Mouse (Mus musculus) embryonic facial prominence, embryonic 11.5 days (tissue): ENCODE measurements around the gene Hdac5. TPM values are rescaled to one million over a fixed set of nuclear protein-coding genes. Genes with fewer than 3 reads are reported as not detected.

Experiments used
- ATAC-seq: fragments of 200-750 bp; cut with Nextera tagmentation; replicated peaks from 2 replicates; pipeline ENCODE4 v1.8.0; 2017; ENCODE audit warnings: low read depth; ENCODE audit not compliant: insufficient number of reproducible peaks, low FRiP score, low TSS enrichment
- DNase-seq: peaks from one replicate; pipeline ENCODE4 v3.0.0-alpha.2; 2015; ENCODE audit warnings: low spot score
- H3K27ac ChIP-seq: fragments of 300-500 bp; sonication (generic); replicated peaks from 2 replicates; pipeline ENCODE4 v1.5.1; 2014; ENCODE audit warnings: mild to moderate bottlenecking, low read depth, low read length, control low read depth
- H3K27me3 ChIP-seq: fragments of 300-500 bp; sonication (generic); 2 replicates; pipeline ENCODE4 v1.6.1; 2014; ENCODE audit warnings: mild to moderate bottlenecking, low read length, moderate library complexity, mixed read lengths; ENCODE audit not compliant: control insufficient read depth, insufficient read depth
- H3K36me3 ChIP-seq: fragments of 300-500 bp; sonication (generic); replicated peaks from 2 replicates; pipeline ENCODE4 v1.6.1; 2014; ENCODE audit warnings: low read depth, mild to moderate bottlenecking, low read length, moderate library complexity, mixed read lengths; ENCODE audit not compliant: control insufficient read depth, insufficient read depth
- H3K4me1 ChIP-seq: fragments of 300-500 bp; sonication (generic); 2 replicates; pipeline ENCODE4 v1.6.1; 2014; ENCODE audit warnings: low read length, mixed read lengths; ENCODE audit not compliant: control insufficient read depth, insufficient read depth
- H3K4me2 ChIP-seq: fragments of 300-500 bp; sonication (generic); 2 replicates; pipeline ENCODE4 v1.6.1; 2014; ENCODE audit warnings: low read depth, mild to moderate bottlenecking, control low read depth, low read length, moderate library complexity
- H3K4me3 ChIP-seq: fragments of 300-500 bp; sonication (generic); 2 replicates; pipeline ENCODE4 v1.5.1; 2014; ENCODE audit warnings: low read depth, low read length, control low read depth
- H3K9ac ChIP-seq: fragments of 300-500 bp; sonication (generic); replicated peaks from 2 replicates; pipeline ENCODE4 v1.6.1; 2014; ENCODE audit warnings: mild to moderate bottlenecking, control low read depth, low read length
- H3K9me3 ChIP-seq: fragments of 300-500 bp; sonication (generic); replicated peaks from 2 replicates; pipeline ENCODE4 v1.6.1; 2016; ENCODE audit warnings: mild to moderate bottlenecking, low read length, inconsistent platforms, mixed read lengths; ENCODE audit not compliant: control insufficient read depth
- WGBS: fragments of 180-500 bp; shearing (Covaris S2); extraction: QIAGEN DNeasy Blood & Tissue Kit; methylation state at CpG from one replicate; pipeline ENCODE4 v1.1.7; 2014; 5-methylcytosine and 5-hydroxymethylcytosine counted together
- polyA plus RNA-seq: library from polyadenylated mRNA; unstranded; fragments of >200 nt; fragmentation: Nextera tagmentation; extraction: Ambion mirVana; gene quantifications from 2 replicates; pipeline ENCODE4 v1.2.1, GENCODE M21; 2014

Hdac5 gene
- polyA plus RNA-seq, 1 experiment from 2014 or later, result 21.9 TPM

DNA sequence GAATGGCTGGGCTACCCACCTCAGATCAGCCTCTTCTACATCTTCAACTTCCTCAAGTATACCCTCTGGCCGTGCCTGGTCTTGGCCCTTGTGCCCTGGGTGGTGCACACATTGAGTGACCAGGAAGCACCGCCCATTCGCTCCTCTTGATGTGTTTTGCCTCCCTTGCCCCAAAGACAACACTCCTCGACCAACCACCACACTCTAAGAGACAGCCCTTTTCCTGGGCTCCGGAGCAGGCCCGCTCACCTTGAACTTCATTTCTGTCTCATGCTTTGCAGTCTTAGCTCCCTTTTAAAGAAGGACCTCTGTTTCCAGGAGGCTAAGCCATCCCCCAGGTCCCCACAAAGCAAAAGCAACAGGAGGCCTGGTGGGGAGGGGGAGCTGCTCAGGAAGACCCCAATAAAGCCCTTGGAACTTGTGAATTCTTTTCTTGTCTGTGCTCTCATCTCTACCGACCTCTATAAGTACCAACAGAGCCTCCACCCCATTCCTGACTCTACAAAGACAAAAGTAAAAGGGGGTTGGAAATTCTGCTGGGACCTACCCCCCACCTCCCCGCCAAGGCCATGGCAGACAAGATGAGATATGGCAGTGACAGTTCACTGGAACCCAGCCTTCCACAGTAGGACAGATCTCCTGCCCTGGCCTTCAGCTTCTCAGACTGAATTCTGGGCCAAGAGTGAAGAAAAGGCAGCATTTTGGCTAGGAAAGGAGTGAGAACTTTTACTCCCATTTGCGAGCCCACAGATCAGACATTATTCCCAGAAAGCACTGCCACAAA is 36.1 kb downstream of the Hdac5 start:
- ATAC-seq (no peak), DNase-seq (no peak)
- no peak overlapping the region for H3K27ac ChIP-seq
- H3K4me3 ChIP-seq, result no peak overlapping the region
- no peaks in the 10 kb centered on the region for H3K9me3 ChIP-seq
- H3K9ac ChIP-seq, result no peak overlapping the region
- no peaks in the 10 kb centered on the region for H3K27me3 ChIP-seq
- WGBS, result 84% methylated on average over 9 of the region's 9 CpGs
- peaks cover 3% of the 10 kb centered on the region for H3K36me3 ChIP-seq
- no peaks in the 10 kb centered on the region for H3K4me1 ChIP-seq
- H3K4me2 ChIP-seq, result no peak overlapping the region

DNA sequence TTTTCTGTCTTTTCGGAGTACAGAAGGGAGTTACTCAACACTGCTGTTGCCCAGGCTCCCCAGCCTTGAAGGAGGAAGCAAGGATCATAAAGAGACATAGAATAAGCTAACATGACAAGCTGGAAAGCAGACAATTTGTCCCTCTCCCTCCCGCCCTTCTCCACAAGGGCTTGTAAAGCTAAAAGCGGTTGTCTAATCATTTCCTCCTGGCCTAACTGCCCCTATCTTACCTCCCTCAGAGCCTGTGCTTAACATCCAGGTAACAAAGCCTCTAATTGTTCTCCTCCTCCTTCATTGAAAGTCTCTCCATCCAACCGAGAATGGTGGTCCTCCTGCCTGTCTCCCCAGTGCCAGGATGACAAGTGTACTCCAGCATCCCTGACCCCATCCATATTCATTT is 39.1 kb downstream of the Hdac5 start:
- DNase-seq (no peak), ATAC-seq (no peak)
- Histone ChIP-seq H3K9ac (0 out of 2 replicates have a peak overlapping the region, but pooled peaks have one; percentile 23), H3K9me3 (no peaks in the 10 kb centered on the region), H3K4me3 (no peak overlapping the region), H3K4me2 (peak overlapping the region; percentile 73), H3K36me3 (peaks cover 1% of the 10 kb centered on the region), H3K27me3 (no peaks in the 10 kb centered on the region), H3K4me1 (no peaks in the 10 kb centered on the region), H3K27ac (no peak overlapping the region)
- 48% methylated on average over 4 of the region's 4 CpGs for WGBS

DNA sequence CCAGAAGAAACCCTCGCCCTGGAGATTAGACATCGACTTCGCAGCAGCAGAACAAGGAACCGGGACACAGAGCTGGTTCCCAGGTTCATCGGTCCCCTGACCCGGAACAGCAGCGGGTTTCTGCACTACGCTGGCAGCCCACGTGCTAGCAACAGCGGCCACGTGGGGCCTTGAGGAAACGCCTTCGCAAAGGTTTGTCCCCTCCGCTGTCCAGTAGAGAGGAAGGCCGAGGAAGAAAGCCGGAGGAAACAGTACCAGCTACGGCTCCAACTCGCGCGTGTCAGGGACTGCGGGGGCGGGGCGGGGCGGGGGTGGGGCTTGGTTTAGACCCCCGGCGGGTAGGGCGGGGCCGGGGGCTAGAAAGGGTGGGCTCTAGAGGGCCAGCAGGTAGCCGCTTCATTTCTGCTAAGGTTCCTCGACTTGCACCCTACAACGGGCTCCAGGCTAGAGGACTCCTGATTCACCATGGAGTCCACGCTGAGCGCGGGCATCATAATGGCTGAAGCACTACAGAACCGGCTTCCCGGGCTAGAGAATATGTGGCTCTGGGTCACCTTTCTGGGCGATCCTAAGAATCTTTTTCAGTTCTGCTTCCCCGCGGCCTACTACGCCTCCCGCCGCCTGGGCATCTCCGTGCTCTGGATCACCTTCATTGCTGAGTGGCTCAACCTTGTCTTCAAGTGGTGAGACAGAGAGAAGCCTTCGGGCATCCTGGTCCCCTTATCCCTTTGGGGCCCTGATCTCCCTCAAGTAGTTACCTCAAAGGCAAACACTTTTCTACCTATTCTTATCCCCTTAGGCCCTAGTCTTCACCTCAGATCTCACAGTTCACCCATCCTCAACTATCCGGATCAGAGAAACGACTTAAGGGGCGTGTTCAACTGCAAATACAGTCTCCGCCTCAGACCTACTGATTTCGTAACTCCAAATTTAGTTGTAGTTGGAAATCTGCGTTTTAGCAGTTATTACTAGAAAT is 40.2 kb downstream of the Hdac5 start, which contains the start of gene G6pc3:
G6pc3 (plus strand) TSS at position 160 of the 976 bp plus-strand sequence.
- Histone ChIP-seq H3K9ac (peak within 1 kb of the TSS; percentile 71), H3K27ac (no peak within 1 kb of the TSS), H3K36me3 (no peaks in the 10 kb centered on the region; the same call in none of the 2 replicates), H3K9me3 (no peaks in the 10 kb centered on the region), H3K4me1 (no peaks in the 10 kb centered on the region), H3K27me3 (no peaks in the 10 kb centered on the region), H3K4me3 (peak within 1 kb of the TSS; percentile 55), H3K4me2 (peak within 1 kb of the TSS; percentile 73)
- WGBS, result 3% methylated on average over 50 of the region's 50 CpGs
- peak; percentile 94 for DNase-seq
- peak; percentile 90 for ATAC-seq

DNA sequence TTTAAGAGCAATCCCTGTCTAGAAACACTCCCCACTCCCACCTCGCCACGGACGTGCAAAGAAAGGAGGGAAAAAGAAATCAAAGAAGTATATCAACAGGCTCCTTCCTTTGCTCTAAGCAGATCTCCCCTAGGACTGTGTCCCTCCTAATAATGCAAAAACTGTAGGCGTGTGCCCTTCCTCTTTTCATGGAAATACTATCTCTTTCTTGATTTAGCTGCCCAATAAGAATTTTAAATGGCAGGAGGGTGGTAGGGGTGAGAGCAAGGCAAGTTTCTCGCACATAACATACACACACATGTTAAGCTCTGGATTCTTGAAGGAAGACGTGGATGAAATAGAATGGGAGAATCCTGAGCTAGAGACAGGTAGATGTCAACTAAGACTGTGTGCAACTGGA is 41.0 kb downstream of the Hdac5 start:
- H3K36me3 ChIP-seq, result no peaks in the 10 kb centered on the region; the same call in none of the 2 replicates
- no peaks in the 10 kb centered on the region for H3K9me3 ChIP-seq
- H3K27me3 ChIP-seq, result no peaks in the 10 kb centered on the region
- H3K4me1 ChIP-seq, result no peaks in the 10 kb centered on the region
- peak overlapping the region; percentile 71 for H3K9ac ChIP-seq
- H3K4me3 ChIP-seq, result peak overlapping the region; percentile 55; the same call in 1 of the 2 replicates
- ATAC-seq (no peak), DNase-seq (no peak)
- 68% methylated on average over 6 of the region's 6 CpGs for WGBS
- peak overlapping the region; percentile 73 for H3K4me2 ChIP-seq
- H3K27ac ChIP-seq, result no peak overlapping the region

DNA sequence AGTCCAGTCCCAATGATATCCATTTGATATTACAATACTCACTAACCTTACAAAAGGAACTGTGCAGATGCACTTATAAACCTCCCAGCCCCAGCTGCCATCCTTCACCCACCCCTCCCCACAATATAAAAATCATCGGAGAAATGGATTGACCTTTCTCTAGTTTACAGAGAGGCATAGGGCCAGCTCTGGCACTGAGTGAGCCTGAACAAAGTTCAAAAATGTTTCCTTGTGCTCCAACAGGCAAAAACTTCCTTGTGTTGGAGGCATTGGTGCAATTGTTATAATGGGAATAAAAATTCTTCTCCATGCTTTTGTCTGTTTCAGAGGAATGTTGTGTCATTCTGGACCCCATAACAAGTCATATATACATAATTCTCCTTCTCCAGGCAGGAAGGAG is 43.7 kb downstream of the Hdac5 start:
- no peak overlapping the region for H3K4me2 ChIP-seq
- no peak overlapping the region for H3K4me3 ChIP-seq
- no peak overlapping the region for H3K9ac ChIP-seq
- WGBS, result 95% methylated on average over 1 of the region's 1 CpGs
- H3K4me1 ChIP-seq, result no peaks in the 10 kb centered on the region
- H3K9me3 ChIP-seq, result no peaks in the 10 kb centered on the region
- no peak for ATAC-seq
- DNase-seq, result no peak
- H3K36me3 ChIP-seq, result no peaks in the 10 kb centered on the region; the same call in 1 of the 2 replicates
- no peaks in the 10 kb centered on the region for H3K27me3 ChIP-seq
- no peak overlapping the region for H3K27ac ChIP-seq

DNA sequence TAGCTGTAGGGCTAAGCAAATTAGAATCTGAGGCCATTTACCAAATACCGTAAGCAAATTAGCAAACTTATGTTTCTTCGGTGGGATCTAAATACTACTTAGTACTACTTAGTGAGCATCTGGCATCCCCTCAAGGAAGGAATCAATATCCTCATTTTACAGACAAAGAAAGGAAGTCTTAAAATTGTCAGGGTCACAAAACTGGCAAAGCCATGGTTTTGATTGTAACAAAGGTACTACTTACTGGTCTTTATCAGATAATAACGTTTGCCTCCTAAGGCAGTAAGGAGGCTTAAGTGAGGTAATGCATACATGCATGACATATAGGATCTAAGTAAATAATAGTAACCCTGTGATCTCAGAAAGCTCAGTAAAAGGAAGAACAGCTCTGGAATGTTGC is 44.3 kb downstream of the Hdac5 start:
- ATAC-seq (no peak), DNase-seq (no peak)
- Histone ChIP-seq H3K27me3 (no peaks in the 10 kb centered on the region), H3K27ac (no peak overlapping the region), H3K36me3 (no peaks in the 10 kb centered on the region; the same call in 1 of the 2 replicates), H3K4me1 (no peaks in the 10 kb centered on the region), H3K9me3 (no peaks in the 10 kb centered on the region), H3K4me2 (peak overlapping the region; percentile 71), H3K4me3 (peak overlapping the region; percentile 78), H3K9ac (no peak overlapping the region)
- WGBS, result 64% methylated on average over 3 of the region's 3 CpGs

DNA sequence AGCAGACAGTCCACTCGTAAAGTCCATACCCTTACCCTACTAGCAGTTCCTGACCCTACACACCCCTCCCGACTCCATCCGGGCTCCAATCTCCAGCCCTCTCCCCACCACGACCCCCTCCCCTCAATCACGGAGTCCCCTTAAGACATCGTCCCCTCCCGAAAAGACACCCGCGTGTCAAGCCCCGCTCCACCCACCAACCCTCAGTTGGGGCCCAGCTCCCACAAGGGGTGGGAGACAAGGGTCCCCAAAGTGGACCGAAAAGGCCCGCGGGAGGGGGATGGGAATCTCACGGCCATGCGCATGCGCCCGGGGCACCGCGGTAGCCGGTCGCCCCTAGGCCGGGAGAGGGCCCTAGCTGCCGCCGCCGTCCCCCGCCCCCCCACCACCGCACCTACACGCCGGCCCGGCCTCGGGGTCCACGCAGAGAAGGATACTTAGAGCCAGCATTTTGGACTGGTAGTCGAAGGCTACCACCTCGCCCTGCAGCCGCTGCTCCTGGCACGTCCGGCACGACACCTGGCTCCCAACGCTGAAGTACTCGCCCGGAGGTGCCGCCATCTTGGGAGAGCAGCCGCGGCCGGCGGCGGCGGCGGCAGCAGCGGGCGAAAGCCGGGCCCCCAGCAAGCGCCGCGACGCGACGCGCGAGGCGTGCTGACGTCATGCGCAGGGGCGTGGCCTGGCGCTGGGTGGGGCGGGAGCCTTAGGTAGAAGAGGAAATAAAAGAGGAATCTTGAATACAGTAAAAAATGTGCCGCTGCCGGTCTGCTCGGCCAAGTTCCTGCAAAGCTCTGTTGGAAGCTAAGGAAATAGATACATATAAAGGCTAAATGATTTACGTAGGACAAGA is 45.1 kb downstream of the Hdac5 start, which contains the start of gene Lsm12:
Lsm12 (minus strand) TSS at position 651 of the 850 bp plus-strand sequence.
- H3K9ac ChIP-seq, result peak within 1 kb of the TSS; percentile 85
- H3K4me1 ChIP-seq, result no peaks in the 10 kb centered on the region
- peak within 1 kb of the TSS; percentile 71 for H3K4me2 ChIP-seq
- H3K27me3 ChIP-seq, result no peaks in the 10 kb centered on the region
- no peaks in the 10 kb centered on the region for H3K9me3 ChIP-seq
- DNase-seq (peak; percentile 97), ATAC-seq (peak; percentile 64)
- H3K27ac ChIP-seq, result peak within 1 kb of the TSS; percentile 79
- peak within 1 kb of the TSS; percentile 78 for H3K4me3 ChIP-seq
- whole genome bisulfite sequencing, result under 1% methylated on average over 64 of the region's 70 CpGs
- no peaks in the 10 kb centered on the region; the same call in 1 of the 2 replicates for H3K36me3 ChIP-seq
